Comparison of ENCODE assay signal across 8 mouse cellular contexts in genomic region chr19:3451170-3451569, GRCm38 (mm10). TPM values are rescaled to one million over a fixed set of nuclear protein-coding genes. Genes with fewer than 3 reads are reported as not detected.
A peak's percentile ranks its signal among the peaks of the same experiment; 100 is the strongest.
DNase-seq lines count a peak whose midpoint lies in the region; ATAC-seq and TF ChIP-seq lines count a peak whose summit lies in the region.

No protein-coding gene starts in this region.

- no peak for TF ChIP-seq POLR2A in kidney, adult 2 months (IDR thresholded peaks at IDR 0.05; ENCODE audit: low read depth, low read length)

- no peaks in the 10 kb centered on the region for H3K27me3 ChIP-seq in kidney, adult 2 months (replicated peaks; ENCODE audit: control insufficient read depth, insufficient read depth, low read length)
- H3K27me3 ChIP-seq in midbrain, embryonic 16.5 days (ENCODE audit: control insufficient read depth, insufficient read depth, low read depth, low read length) = no peaks in the 10 kb centered on the region

- TF ChIP-seq CTCF in kidney, adult 2 months (conservative IDR thresholded peaks at IDR 0.05; ENCODE audit: insufficient read depth, insufficient read length, low read depth, low read length) = peak; percentile 82

- 17% methylated on average over 6 of the region's 6 CpGs for WGBS in kidney, adult 2 months
- WGBS in midbrain, embryonic 16.5 days = 24% methylated on average over 6 of the region's 6 CpGs

- intact Hi-C loops in left cerebral cortex, postnatal 4 days (cut with DNase I) = loop anchor here (2.0 to 5.0 kb wide), 2 partner anchors 62 to 159 kb away; partner anchors contain the start of gene Tesmin

- H3K4me1 ChIP-seq in kidney, adult 2 months (ENCODE audit: control insufficient read depth, insufficient read depth, low read length) = peaks cover 4% of the 10 kb centered on the region; the same call in 1 of the 2 replicates
- H3K4me1 ChIP-seq in midbrain, embryonic 16.5 days (ENCODE audit: control insufficient read depth, insufficient read depth, low read length) = peaks cover 5% of the 10 kb centered on the region; the same call in 1 of the 2 replicates

- peak; percentile 82 for ATAC-seq in midbrain, embryonic 16.5 days

- H3K4me2 ChIP-seq in midbrain, embryonic 16.5 days (ENCODE audit: low read length) = no peak overlapping the region

- H3K9ac ChIP-seq in midbrain, embryonic 16.5 days (ENCODE audit: low read depth, low read length) = no peak overlapping the region

- H3K4me3 ChIP-seq in kidney, adult 2 months (ENCODE audit: insufficient read depth, low read depth, low read length) = no peak overlapping the region
- no peak overlapping the region for H3K4me3 ChIP-seq in midbrain, embryonic 16.5 days (ENCODE audit: low read depth, low read length)

- peak; percentile 18 for DNase-seq in ovary, postnatal 10 days (ENCODE audit: low spot score)
- no peak for DNase-seq in ovary, adult 18-20 months (ENCODE audit: low spot score)
- peak; percentile 85 to 88 for DNase-seq in cerebellum, postnatal 14 days
- peak; percentile 32 to 66 for DNase-seq in frontal cortex, postnatal 14 days (ENCODE audit: low spot score in 2 of 2)
- DNase-seq in kidney, adult 2 months = peak; percentile 79
- peak; percentile 72 for DNase-seq in left cerebral cortex, postnatal 4 days
- DNase-seq in spleen, postnatal 36 days (ENCODE audit: low spot score in 2 of 2) = peak; percentile 48 to 60

- peaks cover 1% of the 10 kb centered on the region; the same call in 1 of the 2 replicates for H3K36me3 ChIP-seq in kidney, adult 2 months (ENCODE audit: control insufficient read depth, insufficient read depth, low read length)
- peaks cover 11% of the 10 kb centered on the region; the same call in 1 of the 2 replicates for H3K36me3 ChIP-seq in midbrain, embryonic 16.5 days (ENCODE audit: control insufficient read depth, insufficient read depth, low read length)

- H3K9me3 ChIP-seq in midbrain, embryonic 16.5 days (replicated peaks; ENCODE audit: control insufficient read depth, low read length, poor library complexity, severe bottlenecking) = no peaks in the 10 kb centered on the region

- H3K27ac ChIP-seq in kidney, adult 2 months (ENCODE audit: insufficient read depth, low read depth, low read length) = no peak overlapping the region
- no peak overlapping the region for H3K27ac ChIP-seq in midbrain, embryonic 16.5 days (ENCODE audit: low read length)

RNA-seq across cellular contexts. Expression of gene Gal, which starts 36.8 kb away (rescaled TPM):
- 0.14 and 0.78 TPM in 2 replicates for polyA plus RNA-seq in kidney, adult 2 months (2012; rRNA removed)
- 1 to 10 TPM; 1.7 to 4.0 TPM for total RNA-seq in left cerebral cortex, postnatal 4 days (2021)
- 15.6 and 16.6 TPM in 2 replicates for polyA plus RNA-seq in midbrain, embryonic 16.5 days (2015; fragmentation: Nextera tagmentation; extraction: Ambion mirVana)
